In genomic region chr1:157004312-157005074, GRCm38 (mm10) we compare ENCODE assay signal across 20 mouse cellular contexts.
A peak's percentile ranks its signal among the peaks of the same experiment; 100 is the strongest.
DNase-seq lines count a peak whose midpoint lies in the region; TF ChIP-seq lines count a peak whose summit lies in the region.
"Had no signal": no experiment of that assay in that cellular context is flagged by ENCODE, and none has a peak within 500 bp of the region (broad histone marks: within the 10 kb centered on the region; RNA-seq: fewer than 3 reads in every experiment).

No protein-coding gene starts in this region.

- H3K27me3 ChIP-seq in myocyte (ENCODE audit: control insufficient read depth, insufficient read depth, insufficient read length): no peaks in the 10 kb centered on the region
- H3K27me3 ChIP-seq: CH12.LX; forebrain, embryonic 12.5 days; hindbrain, embryonic 12.5 days had no signal

- TF ChIP-seq POLR2A in myocyte (IDR thresholded peaks at IDR 0.05; ENCODE audit: insufficient read length, low read depth): no peak

- H3K4me2 ChIP-seq in myocyte (ENCODE audit: low read depth): peak overlapping the region; percentile 76
- H3K4me2 ChIP-seq: forebrain, embryonic 12.5 days; hindbrain, embryonic 12.5 days had no signal

- H3ac ChIP-seq in myocyte (ENCODE audit: control insufficient read depth, insufficient read length): no peak overlapping the region

- H3K4me3 ChIP-seq in myocyte: no peak overlapping the region
- H3K4me3 ChIP-seq: forebrain, embryonic 12.5 days; heart, embryonic 10.5 days; hindbrain, embryonic 12.5 days had no signal

- no peaks in the 10 kb centered on the region for H3K79me2 ChIP-seq in myocyte (ENCODE audit: control insufficient read depth, insufficient read depth)

- peak; percentile 88 for DNase-seq in heart, adult 11 months
- no peak for DNase-seq in heart, adult 9 months (ENCODE audit: low spot score in 2 of 2)
- peak; percentile 46 for DNase-seq in lung, postnatal 36 days
- no peak for DNase-seq in lung, postnatal 4 days
- no peak for DNase-seq in left cerebral cortex, adult 8-10 months (ENCODE audit: low spot score in 2 of 2)
- no peak for DNase-seq in gastrocnemius, postnatal 10 days
- DNase-seq: adrenal gland, adult 2 months; adrenal gland, postnatal 25 days; cerebellum, adult 18-20 months; cerebellum, adult 9-11 months; cerebellum, postnatal 36 days; forebrain, postnatal 0 days; gastrocnemius, postnatal 25 days; heart, postnatal 10 days; heart, postnatal 4 days had no signal

- no peaks in the 10 kb centered on the region for H3K36me3 ChIP-seq in myocyte (ENCODE audit: control insufficient read depth, insufficient read depth)
- H3K36me3 ChIP-seq: forebrain, embryonic 12.5 days; heart, embryonic 10.5 days; hindbrain, embryonic 12.5 days had no signal

TF ChIP-seq in myocyte, 11 proteins besides CTCF, POLR2A, EP300 and RAD21:
- TF ChIP-seq CEBPB (IDR thresholded peaks at IDR 0.05; ENCODE audit: insufficient read depth, poor library complexity, severe bottlenecking): peak; percentile 56; the same call in 1 of the 2 replicates
- TF ChIP-seq E2F4 (IDR thresholded peaks at IDR 0.05; ENCODE audit: insufficient read depth): no peak
- no peak for TF ChIP-seq MAX (IDR thresholded peaks at IDR 0.05; ENCODE audit: low read depth)
- peak in 2 of 3 experiments; percentile 77 to 96 for TF ChIP-seq MYOG (IDR thresholded peaks at IDR 0.05; ENCODE audit: control insufficient read depth in 1 of 3, insufficient read depth in 1 of 3, insufficient read length in 2 of 3, low read depth in 2 of 3)
- TF ChIP-seq MYOD1 (IDR thresholded peaks at IDR 0.05; ENCODE audit: control insufficient read depth in 1 of 3, insufficient read length in 2 of 3, low read depth in 2 of 3): peak; percentile 89 to 96 (median 95)
- TF ChIP-seq SRF (IDR thresholded peaks at IDR 0.05; ENCODE audit: control insufficient read depth, insufficient read length, low read depth): no peak
- peak; percentile 66 for TF ChIP-seq TCF3 (IDR thresholded peaks at IDR 0.05; ENCODE audit: insufficient read length, low read depth)
- peak; percentile 98 for TF ChIP-seq TCF12 (IDR thresholded peaks at IDR 0.05; ENCODE audit: insufficient read depth, poor library complexity, severe bottlenecking)
- TF ChIP-seq POLR2AphosphoS2 (IDR thresholded peaks at IDR 0.05; ENCODE audit: insufficient read length, low read depth): no peak

Comparison
In these comparisons a context has a peak if more than half of its experiments do, and no peak if none do; other contexts are left out.
1. DNase-seq: peak in heart, adult 11 months (single experiment) and lung, postnatal 36 days (single experiment); none in heart, adult 9 months (0 of 2), lung, postnatal 4 days (0 of 2), left cerebral cortex, adult 8-10 months (0 of 2) and gastrocnemius, postnatal 10 days (single experiment).